Mouse (Mus musculus) neural tube, embryonic 11.5 days (tissue): ENCODE measurements around the gene Ints7. TPM values are rescaled to one million over a fixed set of nuclear protein-coding genes. Genes with fewer than 3 reads are reported as not detected.
A peak's percentile ranks its signal among the peaks of the same experiment; 100 is the strongest.

Source experiments
- ATAC-seq: fragments of 200-750 bp; cut with Nextera tagmentation; 2 replicates; pipeline ENCODE4 v1.8.0; 2017; ENCODE audit warnings: moderate number of reproducible peaks, mild to moderate bottlenecking, moderate TSS enrichment, moderate library complexity; ENCODE audit not compliant: insufficient read depth, low FRiP score, low TSS enrichment
- DNase-seq: peaks from one replicate; pipeline ENCODE4 v3.0.0-alpha.2; 2015; ENCODE audit warnings: low spot score
- H3K27ac ChIP-seq: fragments of 300-500 bp; sonication (generic); 2 replicates; pipeline ENCODE4 v1.5.1; 2014; ENCODE audit warnings: low read depth, mild to moderate bottlenecking, low read length
- H3K27me3 ChIP-seq: fragments of 300-500 bp; sonication (generic); 2 replicates; pipeline ENCODE4 v1.6.1; 2014; ENCODE audit warnings: mild to moderate bottlenecking, low read length, mixed read lengths; ENCODE audit not compliant: control insufficient read depth, insufficient read depth
- H3K36me3 ChIP-seq: fragments of 300-500 bp; sonication (generic); 2 replicates; pipeline ENCODE4 v1.6.1; 2014; ENCODE audit warnings: mild to moderate bottlenecking, low read length, moderate library complexity, mixed read lengths; ENCODE audit not compliant: control insufficient read depth, insufficient read depth
- H3K4me1 ChIP-seq: fragments of 300-500 bp; sonication (generic); 2 replicates; pipeline ENCODE4 v1.6.1; 2014; ENCODE audit warnings: low read length, mixed read lengths; ENCODE audit not compliant: control insufficient read depth, insufficient read depth
- H3K4me2 ChIP-seq: fragments of 300-500 bp; sonication (generic); 2 replicates; pipeline ENCODE4 v1.6.1; 2014; ENCODE audit warnings: low read depth, mild to moderate bottlenecking, moderate library complexity
- H3K4me3 ChIP-seq: fragments of 300-500 bp; sonication (generic); 2 replicates; pipeline ENCODE4 v1.5.1; 2014; ENCODE audit warnings: low read depth, low read length
- H3K9ac ChIP-seq: fragments of 300-500 bp; sonication (generic); 2 replicates; pipeline ENCODE4 v1.6.1; 2014; ENCODE audit warnings: mild to moderate bottlenecking, low read length
- H3K9me3 ChIP-seq: fragments of 300-500 bp; sonication (generic); 2 replicates; pipeline ENCODE4 v1.6.1; 2016; ENCODE audit warnings: low read length; ENCODE audit not compliant: control insufficient read depth
- WGBS: fragments of 180-500 bp; shearing (Covaris S2); extraction: QIAGEN DNeasy Blood & Tissue Kit; methylation state at CpG from one replicate; pipeline ENCODE4 v1.1.7; 2014; 5-methylcytosine and 5-hydroxymethylcytosine counted together
- polyA plus RNA-seq: library from polyadenylated mRNA; unstranded; fragments of >200 nt; fragmentation: Nextera tagmentation; extraction: Ambion mirVana; gene quantifications from 2 replicates; pipeline ENCODE4 v1.2.1, GENCODE M21; 2014

Gene Ints7
- polyA plus RNA-seq, 1 experiment from 2014 or later = 60.2 TPM

DNA sequence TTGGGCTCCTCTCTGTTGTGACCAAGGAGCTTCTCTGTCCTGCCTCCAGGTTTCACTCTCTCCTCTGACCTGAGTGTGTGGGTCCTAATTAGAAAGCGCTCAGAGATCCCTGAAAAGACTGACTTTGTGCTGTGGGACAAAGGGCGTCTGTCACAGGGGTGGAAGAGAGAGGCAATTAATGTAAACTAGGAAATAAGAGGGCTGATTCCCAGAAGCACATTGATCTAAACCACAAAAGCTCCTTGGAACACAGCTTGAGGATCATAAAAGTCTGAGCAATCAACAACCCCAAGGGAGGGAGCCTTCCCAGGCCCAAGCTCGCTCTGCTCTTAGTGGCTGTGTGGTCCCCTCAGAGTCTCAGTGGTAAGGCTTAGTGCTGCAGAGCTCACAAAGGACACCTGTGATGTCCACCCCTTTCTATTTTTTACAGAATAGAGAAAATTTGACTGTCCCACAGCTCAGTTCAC, 53.8 kb downstream of the Ints7 start:
- Histone ChIP-seq H3K4me3 (no peak overlapping the region), H3K27ac (no peak overlapping the region), H3K9ac (no peak overlapping the region), H3K27me3 (no peaks in the 10 kb centered on the region), H3K36me3 (no peaks in the 10 kb centered on the region), H3K4me1 (no peaks in the 10 kb centered on the region; the same call in 1 of the 2 replicates), H3K4me2 (no peak overlapping the region), H3K9me3 (no peaks in the 10 kb centered on the region)
- 30% methylated on average over 3 of the region's 3 CpGs for WGBS
- ATAC-seq (no peak), DNase-seq (no peak)

DNA sequence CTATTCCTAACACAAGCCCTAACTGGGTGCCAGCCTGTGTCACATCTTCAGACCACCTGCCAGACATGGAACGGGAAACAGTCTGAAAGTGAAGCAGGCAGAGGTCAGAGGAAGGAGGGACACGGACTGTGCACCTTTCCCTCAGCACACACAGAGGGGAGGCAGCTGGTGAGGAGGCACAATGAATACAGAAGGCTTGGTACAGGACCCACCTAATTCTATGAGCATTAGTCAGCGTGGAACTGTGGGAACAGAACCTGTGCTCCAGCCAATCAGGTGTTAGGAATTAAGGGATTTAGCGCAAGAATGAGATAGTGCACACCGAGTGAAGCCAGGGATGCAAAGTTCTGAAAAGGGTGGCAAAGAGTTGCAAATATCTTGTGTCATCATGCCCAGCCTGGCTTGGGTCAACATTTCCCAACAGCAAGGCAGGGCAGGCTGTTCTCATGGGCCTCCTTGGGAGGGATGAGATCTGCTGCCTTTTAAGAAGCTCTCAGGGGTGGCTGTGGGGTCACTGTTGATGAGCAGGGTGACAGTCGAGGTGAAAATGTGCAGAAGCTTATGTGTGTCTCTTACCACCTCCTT, 57.2 kb downstream of the Ints7 start:
- Histone ChIP-seq H3K36me3 (no peaks in the 10 kb centered on the region), H3K4me3 (no peak overlapping the region), H3K27me3 (no peaks in the 10 kb centered on the region), H3K4me1 (no peaks in the 10 kb centered on the region), H3K9me3 (no peaks in the 10 kb centered on the region), H3K4me2 (no peak overlapping the region), H3K27ac (no peak overlapping the region), H3K9ac (no peak overlapping the region)
- WGBS = 74% methylated on average over 6 of the region's 6 CpGs
- ATAC-seq = no peak
- DNase-seq = no peak

DNA sequence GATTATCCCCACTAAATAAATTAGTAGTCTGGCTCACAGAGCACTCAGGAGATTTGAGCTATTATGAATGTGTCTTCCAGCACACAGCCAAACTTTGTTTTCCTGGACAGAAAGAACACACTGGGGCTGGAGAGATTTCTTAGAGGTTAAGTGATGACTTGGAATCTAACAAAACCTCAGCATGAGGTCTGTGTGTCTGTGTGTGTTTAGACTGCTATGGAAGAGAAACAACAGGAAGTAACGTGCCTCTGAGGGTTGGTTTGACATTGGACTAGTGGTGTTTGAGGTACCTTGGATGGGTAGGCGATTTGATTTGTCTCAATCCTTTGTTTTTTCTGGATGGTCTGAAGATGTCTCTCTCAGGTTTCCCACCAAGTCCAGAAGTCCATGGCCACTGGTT, 58.7 kb downstream of the Ints7 start:
- 67% methylated on average over 2 of the region's 2 CpGs for WGBS
- no peak for ATAC-seq
- H3K4me1 ChIP-seq = no peaks in the 10 kb centered on the region
- no peak overlapping the region for H3K9ac ChIP-seq
- H3K4me2 ChIP-seq = no peak overlapping the region
- no peaks in the 10 kb centered on the region for H3K9me3 ChIP-seq
- H3K36me3 ChIP-seq = no peaks in the 10 kb centered on the region
- H3K27me3 ChIP-seq = no peaks in the 10 kb centered on the region
- no peak for DNase-seq
- H3K27ac ChIP-seq = no peak overlapping the region
- H3K4me3 ChIP-seq = no peak overlapping the region

DNA sequence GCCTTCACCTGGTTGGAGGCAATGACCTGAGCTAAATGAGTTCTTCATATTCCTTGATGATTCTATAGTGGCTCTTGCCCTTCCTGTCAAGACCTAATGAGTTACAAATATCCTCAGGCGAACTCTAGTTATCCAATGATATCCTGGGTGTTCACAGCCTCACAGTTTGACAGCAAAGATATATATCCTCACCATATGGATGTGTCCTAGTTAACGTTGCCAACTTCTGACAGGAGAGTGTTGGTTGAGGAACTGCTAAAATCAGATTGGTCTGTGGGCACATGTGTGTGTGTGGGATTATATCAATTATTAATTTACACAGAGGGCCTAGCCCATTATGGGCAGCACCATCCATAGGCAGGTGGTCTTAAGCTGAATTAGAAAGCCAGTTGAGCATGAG, 63.0 kb downstream of the Ints7 start:
- H3K4me3 ChIP-seq = no peak overlapping the region
- ATAC-seq (no peak), DNase-seq (no peak)
- H3K27me3 ChIP-seq = no peaks in the 10 kb centered on the region
- no peaks in the 10 kb centered on the region for H3K36me3 ChIP-seq
- no peaks in the 10 kb centered on the region for H3K4me1 ChIP-seq
- no peaks in the 10 kb centered on the region for H3K9me3 ChIP-seq
- no peak overlapping the region for H3K4me2 ChIP-seq
- WGBS = 81% methylated on average over 2 of the region's 2 CpGs
- H3K9ac ChIP-seq = no peak overlapping the region
- no peak overlapping the region for H3K27ac ChIP-seq

DNA sequence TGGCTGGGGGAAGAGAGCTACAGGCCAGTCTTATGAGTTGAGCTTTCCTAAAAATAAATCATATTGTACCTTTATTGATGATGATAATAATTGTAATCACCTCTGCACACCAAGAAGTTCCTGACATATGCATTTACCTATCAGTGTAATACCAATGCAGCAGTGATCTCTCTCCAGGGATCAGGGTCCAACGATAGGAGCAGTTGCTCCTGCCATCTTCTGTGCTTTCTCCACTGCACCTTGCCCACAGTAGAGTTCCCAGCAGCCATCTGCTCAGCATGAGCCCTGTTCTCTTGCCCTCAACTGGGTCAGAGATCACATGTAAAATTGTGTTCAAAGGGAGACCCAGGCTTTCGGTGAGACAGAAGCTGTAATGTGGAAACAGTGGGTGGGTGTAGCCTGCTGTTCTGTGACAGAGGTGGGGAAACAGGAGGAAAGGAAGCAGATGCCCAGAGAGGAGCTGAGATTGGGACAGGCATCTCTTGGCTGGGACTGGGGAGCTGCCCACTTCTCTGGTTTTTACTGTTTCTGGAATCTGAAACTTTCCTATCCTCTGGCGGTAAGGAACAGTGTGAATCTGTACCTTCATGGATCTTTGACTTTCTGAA, 63.9 kb downstream of the Ints7 start:
- Histone ChIP-seq H3K9me3 (no peaks in the 10 kb centered on the region), H3K9ac (no peak overlapping the region), H3K4me3 (no peak overlapping the region), H3K27ac (no peak overlapping the region), H3K36me3 (no peaks in the 10 kb centered on the region), H3K4me1 (no peaks in the 10 kb centered on the region), H3K27me3 (no peaks in the 10 kb centered on the region), H3K4me2 (no peak overlapping the region)
- DNase-seq = no peak
- no peak for ATAC-seq
- WGBS = 63% methylated on average over 3 of the region's 3 CpGs

DNA sequence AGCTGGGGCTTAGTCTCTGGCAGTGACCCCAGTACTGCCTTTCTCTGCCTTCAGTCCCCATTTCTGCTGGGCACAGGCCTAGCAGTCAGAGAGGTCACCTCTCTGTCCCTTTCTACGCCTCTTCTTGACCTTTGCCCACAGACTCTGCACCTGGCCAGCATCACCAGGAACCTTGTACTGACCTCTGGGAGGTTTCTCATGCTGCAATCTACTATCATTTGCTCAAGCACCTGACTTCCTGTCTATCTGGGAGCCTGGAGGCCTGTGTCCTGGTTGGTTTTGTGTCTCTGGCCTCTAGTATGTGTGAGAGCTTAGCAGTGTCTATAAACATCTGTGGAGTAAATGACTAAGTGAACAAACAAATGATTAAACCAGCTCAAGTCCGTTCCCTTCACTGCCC, 64.7 kb downstream of the Ints7 start:
- H3K27me3 ChIP-seq = no peaks in the 10 kb centered on the region
- no peak overlapping the region for H3K4me3 ChIP-seq
- no peak overlapping the region for H3K27ac ChIP-seq
- no peak for ATAC-seq
- H3K4me2 ChIP-seq = no peak overlapping the region
- WGBS = 83% methylated on average over 2 of the region's 2 CpGs
- H3K4me1 ChIP-seq = no peaks in the 10 kb centered on the region
- H3K9me3 ChIP-seq = no peaks in the 10 kb centered on the region
- DNase-seq = no peak
- no peaks in the 10 kb centered on the region for H3K36me3 ChIP-seq
- no peak overlapping the region for H3K9ac ChIP-seq

DNA sequence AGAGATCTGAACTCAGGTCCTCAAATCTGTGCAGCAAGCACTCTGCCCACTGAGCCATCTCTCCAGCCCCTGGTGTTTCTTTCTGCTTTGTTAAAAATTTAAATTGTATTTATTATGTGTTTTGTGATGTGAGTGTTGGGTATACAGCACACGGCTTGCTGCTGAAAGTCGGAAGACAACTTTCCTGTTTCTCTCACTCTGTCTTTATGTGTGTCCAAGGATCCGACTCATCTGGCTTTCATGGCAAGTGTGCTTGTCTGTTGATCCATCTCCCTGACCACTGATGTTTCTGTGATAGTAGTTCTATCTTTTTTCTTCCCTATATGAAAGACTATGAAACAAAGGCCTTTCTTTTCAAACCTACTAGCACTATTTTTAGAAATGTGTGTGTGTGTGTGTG, 65.4 kb downstream of the Ints7 start:
- Histone ChIP-seq H3K4me3 (no peak overlapping the region), H3K27me3 (no peaks in the 10 kb centered on the region), H3K4me2 (no peak overlapping the region), H3K36me3 (no peaks in the 10 kb centered on the region), H3K9ac (no peak overlapping the region), H3K9me3 (no peaks in the 10 kb centered on the region), H3K27ac (no peak overlapping the region), H3K4me1 (no peaks in the 10 kb centered on the region)
- 78% methylated on average over 3 of the region's 3 CpGs for WGBS
- DNase-seq (no peak), ATAC-seq (no peak)

DNA sequence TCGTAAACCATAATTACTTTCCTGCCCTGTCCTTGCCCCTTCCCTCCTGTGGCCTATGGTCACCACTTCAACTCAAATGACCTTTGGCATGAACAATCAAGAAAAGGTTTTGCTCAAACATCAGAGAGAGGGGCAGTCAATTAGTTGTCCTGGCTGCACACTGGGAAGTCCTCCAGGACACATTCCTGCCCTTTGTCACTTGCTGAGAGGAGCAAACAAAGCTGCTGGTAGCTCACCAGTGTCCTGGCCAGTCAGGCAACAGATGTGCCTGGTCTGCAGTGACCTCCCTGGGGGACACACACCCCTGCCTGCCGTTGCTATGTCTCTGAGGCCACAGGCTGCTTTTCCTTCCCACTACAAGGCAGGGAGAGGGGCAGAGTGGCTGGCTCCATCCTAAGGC, 66.0 kb downstream of the Ints7 start:
- Histone ChIP-seq H3K4me2 (no peak overlapping the region), H3K4me3 (no peak overlapping the region), H3K4me1 (no peaks in the 10 kb centered on the region), H3K9me3 (no peaks in the 10 kb centered on the region), H3K9ac (0 out of 2 replicates have a peak overlapping the region, but pooled peaks have one; percentile 10), H3K36me3 (no peaks in the 10 kb centered on the region), H3K27me3 (no peaks in the 10 kb centered on the region), H3K27ac (no peak overlapping the region)
- 12% methylated on average over 2 of the region's 2 CpGs for WGBS
- ATAC-seq (no peak), DNase-seq (no peak)

DNA sequence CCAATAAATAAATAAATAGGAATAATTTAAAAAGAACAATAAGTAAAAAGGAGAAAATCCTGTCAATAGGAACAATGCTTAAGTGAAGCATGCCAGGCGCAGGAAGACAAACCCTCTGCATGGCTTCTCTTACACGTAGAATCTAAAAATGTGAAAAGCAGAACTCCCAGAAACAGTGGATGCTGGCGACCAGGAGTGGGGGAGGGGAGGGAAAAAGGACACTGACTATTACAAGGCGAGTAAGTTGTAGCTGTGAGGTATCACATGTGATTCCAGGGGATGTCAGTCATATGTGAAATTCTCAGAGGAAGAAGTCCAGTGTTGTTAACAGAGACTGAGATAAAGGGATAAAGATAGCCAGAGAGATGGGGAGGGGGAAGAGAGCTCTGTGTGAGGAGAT, 67.5 kb downstream of the Ints7 start:
- no peak overlapping the region for H3K27ac ChIP-seq
- 65% methylated on average over 4 of the region's 4 CpGs for WGBS
- no peaks in the 10 kb centered on the region for H3K27me3 ChIP-seq
- no peaks in the 10 kb centered on the region for H3K9me3 ChIP-seq
- H3K4me3 ChIP-seq = no peak overlapping the region
- DNase-seq = no peak
- H3K9ac ChIP-seq = no peak overlapping the region
- H3K4me2 ChIP-seq = no peak overlapping the region
- ATAC-seq = no peak
- H3K4me1 ChIP-seq = no peaks in the 10 kb centered on the region
- no peaks in the 10 kb centered on the region for H3K36me3 ChIP-seq
